Mouse (Mus musculus) liver, embryonic 14.5 days (tissue): ENCODE data around the gene Ybx1. TPM values are rescaled to one million over a fixed set of nuclear protein-coding genes. Genes with fewer than 3 reads are reported as not detected.

Experiments used
- ATAC-seq: fragments of 200-750 bp; cut with Nextera tagmentation; 2 replicates; pipeline ENCODE4 v1.8.0; 2017; ENCODE audit warnings: moderate number of reproducible peaks, mild to moderate bottlenecking, moderate library complexity; ENCODE audit not compliant: insufficient read depth
- DNase-seq, 3 experiments: peaks; one replicate each; pipeline ENCODE4 v3.0.0-alpha.2; 2012 to 2013; ENCODE audit warnings: low read depth in 3 of 3, low spot score in 3 of 3
- H3K27ac ChIP-seq: fragments of 300-500 bp; sonication (generic); 2 replicates; pipeline ENCODE4 v1.5.1; 2014; ENCODE audit warnings: moderate library complexity, mild to moderate bottlenecking, control low read depth, inconsistent platforms
- H3K27me3 ChIP-seq: fragments of 300-500 bp; sonication (generic); 2 replicates; pipeline ENCODE4 v1.6.1; 2014; ENCODE audit warnings: mild to moderate bottlenecking, low read length, moderate library complexity; ENCODE audit not compliant: control insufficient read depth, insufficient read depth
- H3K36me3 ChIP-seq: fragments of 300-500 bp; sonication (generic); replicated peaks from 2 replicates; pipeline ENCODE4 v1.6.1; 2014; ENCODE audit warnings: low read depth; ENCODE audit not compliant: control insufficient read depth, insufficient read depth
- H3K4me1 ChIP-seq, 2 experiments: fragments of 200-500 bp in 1 of 2; fragments of 300-500 bp in 1 of 2; sonication (generic) in 1 of 2; replicated peaks; 2 replicates each; pipeline ENCODE4 v1.6.1; 2012 to 2014; ENCODE audit warnings: antibody characterized with exemption in 1 of 2, inconsistent platforms in 1 of 2, low read length in 1 of 2; ENCODE audit not compliant: control insufficient read depth in 2 of 2, insufficient read depth in 2 of 2
- H3K4me2 ChIP-seq: fragments of 300-500 bp; sonication (generic); 2 replicates; pipeline ENCODE4 v1.6.1; 2014; ENCODE audit warnings: low read depth, mild to moderate bottlenecking, control low read depth, moderate library complexity
- H3K4me3 ChIP-seq, 2 experiments: fragments of 200-500 bp in 1 of 2; fragments of 300-500 bp in 1 of 2; sonication (generic) in 1 of 2; 2 replicates each; pipeline ENCODE4 v1.5.1; 2012 to 2014; ENCODE audit warnings: low read depth in 2 of 2, low read length in 2 of 2, mild to moderate bottlenecking in 2 of 2, control low read depth in 1 of 2, inconsistent platforms in 1 of 2, moderate library complexity in 1 of 2; ENCODE audit not compliant: insufficient read depth in 1 of 2
- H3K9ac ChIP-seq: fragments of 300-500 bp; sonication (generic); replicated peaks from 2 replicates; pipeline ENCODE4 v1.6.1; 2014; ENCODE audit warnings: mild to moderate bottlenecking, control low read depth, moderate library complexity
- H3K9me3 ChIP-seq: fragments of 300-500 bp; sonication (generic); 2 replicates; pipeline ENCODE4 v1.6.1; 2016; ENCODE audit warnings: low read length, mixed read lengths; ENCODE audit not compliant: control insufficient read depth
- CTCF ChIP-seq: IDR thresholded peaks from 2 replicates; pipeline ENCODE4 v1.5.1; 2016; ENCODE audit warnings: antibody characterized with exemption, low read depth, control low read depth
- EP300 ChIP-seq: IDR thresholded peaks from 2 replicates; pipeline ENCODE4 v1.6.1; 2016; ENCODE audit warnings: antibody characterized with exemption, low read depth
- WGBS: fragments of 180-500 bp; shearing (Covaris S2); extraction: QIAGEN DNeasy Blood & Tissue Kit; methylation state at CpG from one replicate; pipeline ENCODE4 v1.1.7; 2014; ENCODE audit not compliant: insufficient replicate concordance; 5-methylcytosine and 5-hydroxymethylcytosine counted together
- polyA plus RNA-seq, 2 experiments: library from polyadenylated mRNA; depleted of rRNA in 1 of 2; stranded (reverse) in 1 of 2; unstranded in 1 of 2; fragments of >200 nt; fragmentation: Nextera tagmentation in 1 of 2; extraction: Ambion mirVana in 1 of 2; gene quantifications; 2 replicates each; pipeline versions ENCODE4 v1.2.1 to v1.2.3; 2012 to 2014

Ybx1 gene
- polyA plus RNA-seq, 2 experiments = 250 to 297 TPM

DNA sequence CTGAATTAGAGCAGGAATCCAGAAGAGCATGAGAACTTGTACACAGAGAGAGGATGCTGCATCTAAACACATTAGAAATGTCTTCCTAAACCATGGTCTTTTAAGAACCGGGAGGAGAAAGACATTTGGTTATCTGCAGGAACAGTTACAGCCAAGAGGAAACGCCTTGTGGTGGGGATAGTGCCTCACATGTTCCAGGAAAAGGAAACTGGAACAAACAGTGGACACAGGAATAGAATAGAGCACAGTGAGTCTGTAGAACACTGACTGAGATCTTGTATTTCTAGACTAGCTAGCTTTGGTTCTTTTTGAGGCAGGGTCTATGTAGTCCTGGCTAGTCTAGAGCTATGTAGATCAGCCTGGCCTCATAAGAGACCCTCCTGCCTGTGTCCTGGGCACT is 19.2 kb downstream of the Ybx1 start:
- H3K4me1 ChIP-seq = peaks cover 0 to 7% of the 10 kb centered on the region in 2 experiments; a peak in 2 of 4 replicates
- no peaks in the 10 kb centered on the region for H3K9me3 ChIP-seq
- H3K9ac ChIP-seq = no peak overlapping the region
- 17% methylated on average over 2 of the region's 2 CpGs for WGBS
- H3K36me3 ChIP-seq = peaks cover 64% of the 10 kb centered on the region
- H3K27me3 ChIP-seq = no peaks in the 10 kb centered on the region
- ATAC-seq = no peak
- H3K4me2 ChIP-seq = no peak overlapping the region
- H3K4me3 ChIP-seq = no peak overlapping the region
- peak overlapping the region; percentile 35 for H3K27ac ChIP-seq
- DNase-seq = no peak
- no peak for TF ChIP-seq CTCF
- no peak for TF ChIP-seq EP300

GRCm38 (mm10) chr4:119274627-119275026 is 19.8 kb downstream of the Ybx1 start:
- ATAC-seq (peak; percentile 25; the same call in 1 of the 2 replicates), DNase-seq (no peak)
- H3K4me2 ChIP-seq = no peak overlapping the region
- H3K27me3 ChIP-seq = no peaks in the 10 kb centered on the region
- peaks cover 58% of the 10 kb centered on the region for H3K36me3 ChIP-seq
- no peak overlapping the region for H3K9ac ChIP-seq
- peaks cover 0 to 7% of the 10 kb centered on the region in 2 experiments; a peak in 2 of 4 replicates for H3K4me1 ChIP-seq
- TF ChIP-seq EP300 (no peak), CTCF (no peak)
- WGBS = 76% methylated on average over 1 of the region's 1 CpGs
- H3K4me3 ChIP-seq = no peak overlapping the region
- H3K9me3 ChIP-seq = no peaks in the 10 kb centered on the region
- no peak overlapping the region for H3K27ac ChIP-seq

DNA sequence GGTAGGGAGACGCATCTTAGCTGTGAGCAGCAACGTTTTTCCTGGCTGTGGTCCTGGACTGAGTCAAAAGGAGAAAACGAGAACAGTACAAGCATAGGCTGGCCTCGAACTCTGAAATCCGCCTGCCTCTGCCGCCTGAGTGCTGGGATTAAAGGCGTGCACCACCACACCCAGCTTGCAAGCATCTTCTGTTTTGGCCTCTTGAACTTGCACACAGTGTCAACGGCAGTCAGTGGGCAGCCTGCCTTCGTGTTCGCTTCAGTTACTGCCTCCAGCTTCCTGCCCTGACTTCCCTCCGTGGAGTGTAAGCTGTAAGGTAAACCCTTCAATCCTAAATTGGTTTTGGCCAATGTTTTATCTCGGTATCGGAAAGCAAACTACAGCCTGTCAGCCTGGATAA is 27.8 kb downstream of the Ybx1 start:
- no peak for ATAC-seq
- Histone ChIP-seq H3K4me3 (no peak overlapping the region), H3K27ac (no peak overlapping the region), H3K9me3 (no peaks in the 10 kb centered on the region), H3K4me1 (peaks cover 0 to 7% of the 10 kb centered on the region in 2 experiments; a peak in 2 of 4 replicates), H3K27me3 (no peaks in the 10 kb centered on the region), H3K36me3 (peaks cover 5% of the 10 kb centered on the region), H3K9ac (no peak overlapping the region), H3K4me2 (no peak overlapping the region)
- no peak for DNase-seq
- 50% methylated on average over 13 of the region's 13 CpGs for WGBS
- TF ChIP-seq EP300 (no peak), CTCF (no peak)

DNA sequence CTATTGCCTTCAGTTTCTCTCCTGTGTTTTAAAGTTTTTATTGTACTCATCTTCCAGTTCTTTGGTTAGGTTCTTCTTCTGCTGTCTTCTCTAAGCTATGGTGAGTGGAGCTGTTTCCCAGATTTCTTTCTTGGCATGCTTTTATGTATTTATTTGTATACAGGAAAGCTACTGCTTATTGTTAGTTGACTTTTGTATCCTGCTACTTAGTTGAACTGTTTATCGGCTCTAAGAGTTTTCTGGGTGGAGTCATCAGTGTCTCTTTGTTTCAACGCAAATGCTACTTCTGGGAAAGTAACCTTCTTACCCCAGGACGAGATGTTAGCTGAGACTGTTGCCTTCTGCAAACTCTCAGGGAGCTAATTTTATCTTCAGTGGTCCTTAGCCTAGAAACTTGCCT is 30.9 kb downstream of the Ybx1 start:
- no peak overlapping the region for H3K4me2 ChIP-seq
- TF ChIP-seq EP300 = no peak
- TF ChIP-seq CTCF = no peak
- no peaks in the 10 kb centered on the region for H3K27me3 ChIP-seq
- H3K9ac ChIP-seq = no peak overlapping the region
- ATAC-seq = no peak
- H3K36me3 ChIP-seq = no peaks in the 10 kb centered on the region
- H3K4me3 ChIP-seq = no peak overlapping the region
- DNase-seq = no peak
- H3K9me3 ChIP-seq = no peaks in the 10 kb centered on the region
- WGBS = 50% methylated on average over 3 of the region's 3 CpGs
- no peak overlapping the region for H3K27ac ChIP-seq
- no peaks in the 10 kb centered on the region for H3K4me1 ChIP-seq

DNA sequence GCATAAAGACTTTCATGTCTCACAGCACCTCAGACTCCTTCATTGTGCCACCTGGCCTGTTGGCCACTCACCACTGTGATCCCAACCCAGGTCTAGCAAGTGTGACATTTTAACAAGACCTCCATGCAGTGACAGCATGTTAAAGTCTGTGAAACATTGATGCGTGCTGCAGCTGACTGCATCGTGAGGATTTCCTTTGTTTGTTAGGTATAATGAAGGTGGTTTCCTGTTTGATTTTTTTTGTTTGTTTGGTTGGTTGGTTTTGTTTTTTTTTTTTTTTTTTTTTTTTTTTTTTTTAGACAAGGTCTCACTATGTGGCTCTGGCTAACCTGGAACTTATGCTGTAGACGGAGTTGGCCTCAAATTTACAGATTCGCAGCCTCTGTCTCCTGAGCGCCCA is 31.9 kb downstream of the Ybx1 start:
- H3K27me3 ChIP-seq = no peaks in the 10 kb centered on the region
- 73% methylated on average over 5 of the region's 5 CpGs for WGBS
- no peak for TF ChIP-seq EP300
- TF ChIP-seq CTCF = no peak
- no peak overlapping the region for H3K4me3 ChIP-seq
- no peak for DNase-seq
- no peak overlapping the region for H3K27ac ChIP-seq
- no peak for ATAC-seq
- H3K4me1 ChIP-seq = no peaks in the 10 kb centered on the region
- H3K9me3 ChIP-seq = no peaks in the 10 kb centered on the region
- no peaks in the 10 kb centered on the region for H3K36me3 ChIP-seq
- no peak overlapping the region for H3K9ac ChIP-seq
- H3K4me2 ChIP-seq = no peak overlapping the region
